Mouse (Mus musculus) neural tube, embryonic 12.5 days (tissue): ENCODE measurements around the gene B4galnt3. TPM values are rescaled to one million over a fixed set of nuclear protein-coding genes. Genes with fewer than 3 reads are reported as not detected.

ENCODE experiments used
- ATAC-seq: fragments of 200-750 bp; cut with Nextera tagmentation; 2 replicates; pipeline ENCODE4 v1.8.0; 2017; ENCODE audit warnings: low read depth, mild to moderate bottlenecking, moderate TSS enrichment, moderate library complexity; ENCODE audit not compliant: low FRiP score
- H3K27ac ChIP-seq: fragments of 300-500 bp; sonication (generic); 2 replicates; pipeline ENCODE4 v1.5.1; 2016
- H3K27me3 ChIP-seq: fragments of 300-500 bp; sonication (generic); replicated peaks from 2 replicates; pipeline ENCODE4 v1.6.1; 2016; ENCODE audit warnings: mild to moderate bottlenecking
- H3K36me3 ChIP-seq: fragments of 300-500 bp; sonication (generic); 2 replicates; pipeline ENCODE4 v1.6.1; 2016; ENCODE audit warnings: mild to moderate bottlenecking
- H3K4me1 ChIP-seq: fragments of 300-500 bp; sonication (generic); 2 replicates; pipeline ENCODE4 v1.6.1; 2016
- H3K4me2 ChIP-seq: fragments of 300-500 bp; sonication (generic); replicated peaks from 2 replicates; pipeline ENCODE4 v1.6.1; 2016; ENCODE audit warnings: mild to moderate bottlenecking
- H3K4me3 ChIP-seq: fragments of 300-500 bp; sonication (generic); 2 replicates; pipeline ENCODE4 v1.5.1; 2016
- H3K9ac ChIP-seq: fragments of 300-500 bp; sonication (generic); 2 replicates; pipeline ENCODE4 v1.6.1; 2016; ENCODE audit warnings: mild to moderate bottlenecking
- H3K9me3 ChIP-seq: fragments of 300-500 bp; sonication (generic); 2 replicates; pipeline ENCODE4 v1.6.1; 2016; ENCODE audit warnings: mild to moderate bottlenecking
- WGBS: fragments of 180-500 bp; shearing (Covaris S2); methylation state at CpG from one replicate; pipeline ENCODE4 v1.1.7; 2016; 5-methylcytosine and 5-hydroxymethylcytosine counted together
- polyA plus RNA-seq: library from polyadenylated mRNA; unstranded; fragments of >200 nt; fragmentation: Nextera tagmentation; extraction: Ambion mirVana; gene quantifications from 2 replicates; pipeline ENCODE4 v1.2.1, GENCODE M21; 2016

The B4galnt3 gene
- polyA plus RNA-seq, 1 experiment from 2014 or later, result 0.39 TPM

DNA sequence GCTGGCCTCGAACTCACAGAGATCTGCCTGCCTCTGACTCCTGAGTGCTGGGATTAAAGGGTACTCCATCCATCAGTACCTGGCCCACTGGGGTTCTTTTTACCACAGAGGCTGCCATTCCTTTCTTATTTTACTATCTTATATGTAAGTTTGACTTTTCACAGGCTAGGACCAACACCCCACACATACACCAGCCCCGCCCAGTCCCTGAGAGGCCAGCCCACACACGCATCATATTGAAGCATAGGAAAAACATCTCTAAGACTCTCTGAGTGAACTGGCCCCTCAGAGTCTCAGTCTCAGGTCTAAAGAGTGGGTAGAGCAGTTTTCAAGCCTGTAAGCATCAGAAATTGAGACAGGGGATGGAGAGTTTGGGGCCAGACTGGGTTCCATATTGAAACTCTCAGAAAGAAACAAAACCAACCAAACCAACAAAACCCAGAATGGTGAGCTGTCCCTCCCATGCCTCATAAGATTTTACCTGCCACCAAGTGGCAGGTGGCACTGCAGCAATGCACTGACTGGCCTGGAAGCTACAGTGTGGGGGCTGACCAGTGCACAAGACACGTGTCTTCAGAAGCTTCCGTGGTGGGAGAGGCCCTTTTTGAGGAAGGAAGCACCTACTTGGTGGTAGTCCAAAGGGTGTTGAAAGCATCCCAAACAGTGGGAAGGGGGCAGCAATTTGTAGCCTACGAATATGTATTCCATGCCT lies 115.2 kb downstream of the B4galnt3 start:
- H3K36me3 ChIP-seq, result no peaks in the 10 kb centered on the region
- H3K4me1 ChIP-seq, result no peaks in the 10 kb centered on the region
- no peaks in the 10 kb centered on the region for H3K9me3 ChIP-seq
- H3K27ac ChIP-seq, result no peak overlapping the region
- ATAC-seq, result no peak
- H3K4me2 ChIP-seq, result no peak overlapping the region
- WGBS, result 91% methylated on average over 6 of the region's 6 CpGs
- H3K27me3 ChIP-seq, result no peaks in the 10 kb centered on the region
- H3K4me3 ChIP-seq, result no peak overlapping the region
- no peak overlapping the region for H3K9ac ChIP-seq

- Histone ChIP-seq H3K9ac (no peak overlapping the region), H3K27ac (no peak overlapping the region), H3K4me2 (no peak overlapping the region), H3K9me3 (no peaks in the 10 kb centered on the region), H3K4me1 (no peaks in the 10 kb centered on the region), H3K27me3 (no peaks in the 10 kb centered on the region), H3K36me3 (no peaks in the 10 kb centered on the region), H3K4me3 (no peak overlapping the region)
- 88% methylated on average over 4 of the region's 4 CpGs for WGBS
- ATAC-seq, result no peak
Measured at GRCm38 (mm10) chr6:120175650-120176049, 118.7 kb downstream of the B4galnt3 start.

GRCm38 (mm10) chr6:120174602-120175115 lies 119.7 kb downstream of the B4galnt3 start:
- H3K4me2 ChIP-seq, result no peak overlapping the region
- H3K36me3 ChIP-seq, result no peaks in the 10 kb centered on the region
- H3K4me3 ChIP-seq, result no peak overlapping the region
- H3K9me3 ChIP-seq, result no peaks in the 10 kb centered on the region
- no peaks in the 10 kb centered on the region for H3K4me1 ChIP-seq
- 62% methylated on average over 7 of the region's 7 CpGs for WGBS
- no peak overlapping the region for H3K9ac ChIP-seq
- no peak for ATAC-seq
- H3K27me3 ChIP-seq, result no peaks in the 10 kb centered on the region
- H3K27ac ChIP-seq, result no peak overlapping the region

DNA sequence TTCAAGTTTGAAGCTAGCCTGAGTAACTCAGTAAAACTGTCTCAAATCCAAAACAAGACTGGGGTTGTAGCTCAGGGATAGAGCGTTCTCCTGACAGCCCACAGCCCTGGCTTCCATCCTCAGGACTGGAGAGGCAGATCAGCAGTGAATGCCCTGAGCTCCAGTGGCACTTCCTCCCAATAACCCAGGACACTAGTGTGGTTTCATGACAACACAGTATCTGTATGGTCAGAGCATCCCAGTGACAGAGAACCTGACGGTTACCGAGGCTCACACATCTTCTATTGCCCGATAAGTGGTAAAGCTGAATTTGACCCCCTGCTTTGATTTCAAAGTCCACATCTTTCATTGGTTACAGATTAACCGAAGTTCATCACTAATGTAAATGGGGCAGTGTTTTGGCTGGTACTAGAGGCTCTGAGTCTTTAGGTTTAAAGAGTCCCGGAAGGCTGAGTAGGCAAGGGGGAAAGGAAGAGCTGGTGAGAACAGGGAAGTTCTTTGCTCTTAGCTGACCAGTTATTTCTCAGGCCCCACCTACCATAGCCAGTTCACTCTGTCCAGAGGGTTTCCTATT lies 120.2 kb downstream of the B4galnt3 start:
- WGBS, result 79% methylated on average over 6 of the region's 6 CpGs
- H3K36me3 ChIP-seq, result no peaks in the 10 kb centered on the region
- H3K9ac ChIP-seq, result no peak overlapping the region
- no peaks in the 10 kb centered on the region for H3K4me1 ChIP-seq
- no peak overlapping the region for H3K27ac ChIP-seq
- H3K27me3 ChIP-seq, result no peaks in the 10 kb centered on the region
- no peak overlapping the region for H3K4me3 ChIP-seq
- no peak for ATAC-seq
- H3K9me3 ChIP-seq, result no peaks in the 10 kb centered on the region
- no peak overlapping the region for H3K4me2 ChIP-seq

GRCm38 (mm10) chr6:120172294-120173017 lies 121.9 kb downstream of the B4galnt3 start:
- Histone ChIP-seq H3K27me3 (no peaks in the 10 kb centered on the region), H3K27ac (no peak overlapping the region), H3K9me3 (no peaks in the 10 kb centered on the region), H3K4me1 (no peaks in the 10 kb centered on the region), H3K36me3 (no peaks in the 10 kb centered on the region), H3K4me3 (no peak overlapping the region), H3K9ac (no peak overlapping the region), H3K4me2 (no peak overlapping the region)
- no peak for ATAC-seq
- 86% methylated on average over 8 of the region's 8 CpGs for WGBS

DNA sequence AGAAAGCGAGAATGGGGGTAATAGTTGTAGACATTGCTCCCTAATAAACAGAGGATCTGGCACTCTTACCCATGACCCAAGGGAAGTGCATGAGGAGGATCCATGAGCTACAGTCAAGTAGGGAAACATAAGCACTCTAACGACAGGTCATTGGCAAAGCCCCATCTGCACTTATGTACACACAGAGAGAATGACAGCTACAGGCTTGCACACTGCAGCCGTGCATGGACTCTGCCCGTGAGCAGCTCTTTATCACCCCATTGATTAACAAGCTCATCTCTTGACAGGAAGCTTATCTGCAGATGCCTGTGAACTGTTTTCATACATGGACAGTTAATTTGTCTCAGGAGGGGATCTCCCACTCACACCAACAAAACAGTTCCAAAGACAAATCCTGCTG lies 126.8 kb downstream of the B4galnt3 start:
- Histone ChIP-seq H3K9me3 (no peaks in the 10 kb centered on the region), H3K36me3 (no peaks in the 10 kb centered on the region), H3K4me2 (no peak overlapping the region), H3K4me1 (no peaks in the 10 kb centered on the region), H3K4me3 (no peak overlapping the region), H3K27ac (no peak overlapping the region), H3K9ac (no peak overlapping the region), H3K27me3 (no peaks in the 10 kb centered on the region)
- no peak for ATAC-seq
- WGBS, result 80% methylated on average over 4 of the region's 4 CpGs

DNA sequence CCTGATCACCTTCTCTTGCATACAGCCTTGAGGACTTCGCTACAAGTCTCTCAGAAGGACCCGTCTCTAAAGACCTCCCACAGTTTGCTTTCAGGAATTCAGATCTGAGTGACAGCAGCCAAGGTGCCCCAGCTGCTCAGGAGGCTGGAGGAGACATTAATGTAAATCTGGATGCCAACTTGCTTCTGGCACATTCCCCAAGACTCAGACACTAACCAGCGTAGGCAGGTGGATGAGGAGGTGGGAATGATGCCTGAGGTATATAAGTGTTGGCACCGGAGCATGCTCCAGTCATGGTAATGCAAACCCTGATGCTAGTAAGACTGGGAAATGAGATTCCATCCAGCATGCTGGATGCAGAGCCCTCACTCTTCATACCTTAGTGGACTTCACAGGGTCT lies 129.6 kb downstream of the B4galnt3 start:
- H3K9ac ChIP-seq, result no peak overlapping the region
- H3K27me3 ChIP-seq, result no peaks in the 10 kb centered on the region
- no peak overlapping the region for H3K4me2 ChIP-seq
- H3K9me3 ChIP-seq, result no peaks in the 10 kb centered on the region
- H3K36me3 ChIP-seq, result no peaks in the 10 kb centered on the region
- no peak overlapping the region for H3K27ac ChIP-seq
- no peaks in the 10 kb centered on the region for H3K4me1 ChIP-seq
- ATAC-seq, result no peak
- H3K4me3 ChIP-seq, result no peak overlapping the region
- 80% methylated on average over 4 of the region's 4 CpGs for WGBS

GRCm38 (mm10) chr6:120162928-120163327 lies 131.4 kb downstream of the B4galnt3 start:
- H3K27ac ChIP-seq, result no peak overlapping the region
- no peaks in the 10 kb centered on the region for H3K9me3 ChIP-seq
- peaks cover 8% of the 10 kb centered on the region; the same call in 1 of the 2 replicates for H3K4me1 ChIP-seq
- H3K4me3 ChIP-seq, result no peak overlapping the region
- H3K36me3 ChIP-seq, result no peaks in the 10 kb centered on the region
- H3K27me3 ChIP-seq, result no peaks in the 10 kb centered on the region
- no peak overlapping the region for H3K9ac ChIP-seq
- ATAC-seq, result no peak
- H3K4me2 ChIP-seq, result no peak overlapping the region
- 88% methylated on average over 6 of the region's 6 CpGs for WGBS

- Histone ChIP-seq H3K27me3 (no peaks in the 10 kb centered on the region), H3K4me2 (0 out of 2 replicates have a peak overlapping the region, but pooled peaks have one; percentile 4), H3K9me3 (no peaks in the 10 kb centered on the region), H3K4me3 (no peak overlapping the region), H3K4me1 (peaks cover 8% of the 10 kb centered on the region; the same call in 1 of the 2 replicates), H3K9ac (no peak overlapping the region), H3K36me3 (no peaks in the 10 kb centered on the region), H3K27ac (no peak overlapping the region)
- 69% methylated on average over 9 of the region's 9 CpGs for WGBS
- ATAC-seq, result no peak
Measured at GRCm38 (mm10) chr6:120159133-120159901, 135.0 kb downstream of the B4galnt3 start.

DNA sequence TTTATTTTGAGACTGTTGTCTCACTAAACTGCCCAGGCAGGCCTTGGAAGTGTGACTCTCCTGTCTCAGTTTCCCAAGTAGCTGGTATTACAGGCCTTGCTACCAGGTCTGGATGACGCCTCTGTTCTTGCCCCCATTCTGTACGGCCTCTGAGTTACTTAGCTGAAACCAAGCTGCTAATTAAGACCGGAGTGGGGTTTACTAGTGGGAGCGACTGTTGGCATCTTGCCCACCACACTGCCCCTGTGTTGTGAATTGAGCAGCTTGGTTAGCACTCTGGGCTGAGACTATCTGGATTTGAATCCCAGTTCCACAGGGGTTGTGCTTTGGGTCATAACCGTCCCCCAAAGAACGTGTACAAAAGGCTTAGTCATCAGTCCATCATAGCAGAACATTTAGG lies 136.9 kb downstream of the B4galnt3 start:
- 77% methylated on average over 6 of the region's 6 CpGs for WGBS
- no peak overlapping the region for H3K27ac ChIP-seq

DNA sequence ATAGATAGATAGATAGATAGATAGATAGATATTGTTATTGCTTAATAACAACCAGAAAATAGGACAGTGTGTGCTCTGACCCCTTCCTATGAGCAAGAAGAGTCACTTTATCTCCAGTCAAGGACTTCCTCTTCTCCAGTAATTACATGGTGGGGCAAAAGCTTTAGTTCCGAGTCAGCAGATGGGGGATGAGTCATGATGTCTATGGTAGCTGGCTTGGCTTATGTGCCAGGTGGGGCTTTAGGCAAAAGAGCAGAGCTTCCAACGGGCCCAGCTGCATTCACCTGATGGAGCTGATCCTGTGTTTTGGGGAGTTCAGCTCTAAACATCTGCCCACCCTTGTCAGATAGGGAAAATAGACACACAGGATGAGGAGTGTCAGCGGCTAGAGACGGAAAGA lies 138.8 kb downstream of the B4galnt3 start:
- Histone ChIP-seq H3K4me3 (no peak overlapping the region), H3K4me1 (peaks cover 8% of the 10 kb centered on the region; the same call in 1 of the 2 replicates), H3K27ac (no peak overlapping the region), H3K9ac (no peak overlapping the region), H3K4me2 (no peak overlapping the region), H3K36me3 (no peaks in the 10 kb centered on the region), H3K9me3 (no peaks in the 10 kb centered on the region), H3K27me3 (no peaks in the 10 kb centered on the region)
- 90% methylated on average over 4 of the region's 4 CpGs for WGBS
- ATAC-seq, result no peak

More for the DNA sequence above, 136.9 kb downstream of the B4galnt3 start:
- Histone ChIP-seq H3K36me3 (no peaks in the 10 kb centered on the region), H3K9ac (no peak overlapping the region), H3K4me2 (no peak overlapping the region), H3K27me3 (no peaks in the 10 kb centered on the region), H3K9me3 (no peaks in the 10 kb centered on the region), H3K4me1 (peaks cover 8% of the 10 kb centered on the region; the same call in 1 of the 2 replicates), H3K4me3 (no peak overlapping the region)
- no peak for ATAC-seq
